Mouse (Mus musculus): ENCODE measurements at regions not wholly inside any gene's neighbourhood (a gene's known extent, or its start where the extent isn't known, plus 50 kb on each side); places are given as distances from the start of the nearest gene placed in this dataset.
"Not testable (repeated sequence)": the region's sequence is repeated elsewhere in the genome, so short reads cannot be mapped to it uniquely, and the experiment has no call there.

- DNase-seq, result no peak
Measured at GRCm38 (mm10) chr2:116444163-116444562, 378.5 kb upstream of the Meis2 start.

GRCm38 (mm10) chr2:116440252-116440651, 374.6 kb upstream of the Meis2 start:
- DNase-seq, result no peak

- DNase-seq, result no peak
Measured at GRCm38 (mm10) chr2:116433481-116433880, 367.8 kb upstream of the Meis2 start.

GRCm38 (mm10) chr2:116424131-116424530, 358.5 kb upstream of the Meis2 start:
- peak in 1 of 2 experiments; percentile 14 for DNase-seq

- no peak for DNase-seq
Measured at GRCm38 (mm10) chr2:116417428-116418195, 352.0 kb upstream of the Meis2 start.

GRCm38 (mm10) chr2:116415742-116416141, 350.1 kb upstream of the Meis2 start:
- no peak for DNase-seq

GRCm38 (mm10) chr2:116402113-116402512, 336.5 kb upstream of the Meis2 start:
- DNase-seq, result no peak

GRCm38 (mm10) chr2:116399966-116400365, 334.3 kb upstream of the Meis2 start:
- DNase-seq, result no peak

GRCm38 (mm10) chr2:116368811-116369210, 303.2 kb upstream of the Meis2 start:
- DNase-seq, result no peak

- no peak for DNase-seq
Measured at GRCm38 (mm10) chr2:116364136-116364535, 298.5 kb upstream of the Meis2 start.

GRCm38 (mm10) chr2:116358145-116358544, 292.5 kb upstream of the Meis2 start:
- DNase-seq, result no peak

GRCm38 (mm10) chr2:116348530-116348914, 282.9 kb upstream of the Meis2 start:
- DNase-seq, result peak in 1 of 2 experiments; percentile 1

- DNase-seq, result no peak
Measured at GRCm38 (mm10) chr2:116347827-116348529, 282.3 kb upstream of the Meis2 start.

GRCm38 (mm10) chr2:116331801-116332200, 266.2 kb upstream of the Meis2 start:
- no peak for DNase-seq

- DNase-seq, result no peak
Measured at GRCm38 (mm10) chr2:116322039-116322770, 256.6 kb upstream of the Meis2 start.

GRCm38 (mm10) chr2:116299551-116299950, 233.9 kb upstream of the Meis2 start:
- DNase-seq, result no peak

- no peak for DNase-seq
Measured at GRCm38 (mm10) chr2:116289886-116290285, 224.2 kb upstream of the Meis2 start.

GRCm38 (mm10) chr2:116243191-116243590, 177.6 kb upstream of the Meis2 start:
- not testable (repeated sequence) for DNase-seq

- no peak for DNase-seq
Measured at GRCm38 (mm10) chr2:116236731-116237130, 171.1 kb upstream of the Meis2 start.

- no peak for DNase-seq
Measured at GRCm38 (mm10) chr2:116232793-116233192, 167.2 kb upstream of the Meis2 start.

- peak; percentile 34 to 49 for DNase-seq
Measured at GRCm38 (mm10) chr2:116216418-116216817, 150.8 kb upstream of the Meis2 start.

GRCm38 (mm10) chr2:116201248-116202223, 135.9 kb upstream of the Meis2 start:
- DNase-seq, result no peak

Measured in adrenal gland, postnatal 36 days (tissue).